Mouse (Mus musculus) urinary bladder, postnatal 4 days (tissue): ENCODE results near the gene Gal.
A peak's percentile ranks its signal among the peaks of the same experiment; 100 is the strongest.

ENCODE experiments used
- DNase-seq, 2 experiments: peaks; one replicate each; pipeline ENCODE4 v3.0.0; 2021 to 2022; ENCODE audit warnings: low spot score in 2 of 2

Gene Gal

GRCm38 (mm10) chr19:3422488-3422887, 8.1 kb upstream of the Gal start:
- no peak for DNase-seq

- no peak for DNase-seq
These were observed 4.9 kb upstream of the Gal start for GRCm38 (mm10) chr19:3419251-3419650.

- no peak for DNase-seq
These were observed 8.6 kb downstream of the Gal start for GRCm38 (mm10) chr19:3405531-3406281.

GRCm38 (mm10) chr19:3404030-3404429, 10.3 kb downstream of the Gal start:
- no peak for DNase-seq

- DNase-seq = no peak
These were observed 12.0 kb downstream of the Gal start for GRCm38 (mm10) chr19:3402390-3402789.

- DNase-seq = no peak
These were observed 12.4 kb downstream of the Gal start for GRCm38 (mm10) chr19:3401943-3402342.

GRCm38 (mm10) chr19:3401504-3401903, 12.8 kb downstream of the Gal start:
- DNase-seq = no peak

- DNase-seq = no peak
These were observed 14.3 kb downstream of the Gal start for GRCm38 (mm10) chr19:3400057-3400456.

GRCm38 (mm10) chr19:3394216-3394615, 20.1 kb downstream of the Gal start:
- DNase-seq = no peak

- no peak for DNase-seq
These were observed 22.0 kb downstream of the Gal start for GRCm38 (mm10) chr19:3392384-3392783.

GRCm38 (mm10) chr19:3389089-3389488, 25.3 kb downstream of the Gal start:
- DNase-seq = peak; percentile 86 to 92

- peak; percentile 90 to 92 for DNase-seq
These were observed 25.7 kb downstream of the Gal start, which contains the start of gene Tesmin for GRCm38 (mm10) chr19:3388629-3389057. TSS of gene Tesmin (plus strand) at chr19:3388857.

GRCm38 (mm10) chr19:3388061-3388460, 26.3 kb downstream of the Gal start:
- no peak for DNase-seq

- DNase-seq = no peak
These were observed 35.7 kb downstream of the Gal start for GRCm38 (mm10) chr19:3378614-3379013.

GRCm38 (mm10) chr19:3376966-3377715, 37.2 kb downstream of the Gal start:
- peak in 1 of 2 experiments; percentile 25 for DNase-seq

- DNase-seq = no peak
These were observed 38.3 kb downstream of the Gal start for GRCm38 (mm10) chr19:3375945-3376495.

GRCm38 (mm10) chr19:3374028-3374427, 40.3 kb downstream of the Gal start:
- no peak for DNase-seq

- DNase-seq = no peak
These were observed 41.0 kb downstream of the Gal start for GRCm38 (mm10) chr19:3373380-3373779.

- DNase-seq = no peak
These were observed 46.1 kb downstream of the Gal start for GRCm38 (mm10) chr19:3368276-3368675.

GRCm38 (mm10) chr19:3365089-3365488, 49.3 kb downstream of the Gal start:
- no peak for DNase-seq

GRCm38 (mm10) chr19:3363510-3363909, 50.8 kb downstream of the Gal start:
- no peak for DNase-seq
